Mouse (Mus musculus): ENCODE data around the gene Arhgef10l.

The Arhgef10l gene

DNA sequence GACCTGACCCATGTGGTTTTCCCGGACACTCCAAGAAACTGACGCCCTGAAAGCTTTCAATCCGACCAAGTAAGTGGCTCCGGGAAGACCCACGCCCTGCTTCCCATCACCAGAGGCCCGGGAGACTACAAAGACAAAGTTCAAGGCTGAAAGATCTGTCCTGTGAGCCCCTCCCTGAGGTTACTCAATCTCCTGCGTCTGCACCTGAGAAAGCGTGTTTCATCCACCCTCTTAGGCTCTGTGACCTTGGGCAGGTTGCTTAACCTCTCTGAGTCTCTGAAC is 25.6 kb downstream of the Arhgef10l start:
- in situ Hi-C loops (cut with MboI; ENCODE audit: unreplicated experiment in 2 of 2): no loop called here

DNA sequence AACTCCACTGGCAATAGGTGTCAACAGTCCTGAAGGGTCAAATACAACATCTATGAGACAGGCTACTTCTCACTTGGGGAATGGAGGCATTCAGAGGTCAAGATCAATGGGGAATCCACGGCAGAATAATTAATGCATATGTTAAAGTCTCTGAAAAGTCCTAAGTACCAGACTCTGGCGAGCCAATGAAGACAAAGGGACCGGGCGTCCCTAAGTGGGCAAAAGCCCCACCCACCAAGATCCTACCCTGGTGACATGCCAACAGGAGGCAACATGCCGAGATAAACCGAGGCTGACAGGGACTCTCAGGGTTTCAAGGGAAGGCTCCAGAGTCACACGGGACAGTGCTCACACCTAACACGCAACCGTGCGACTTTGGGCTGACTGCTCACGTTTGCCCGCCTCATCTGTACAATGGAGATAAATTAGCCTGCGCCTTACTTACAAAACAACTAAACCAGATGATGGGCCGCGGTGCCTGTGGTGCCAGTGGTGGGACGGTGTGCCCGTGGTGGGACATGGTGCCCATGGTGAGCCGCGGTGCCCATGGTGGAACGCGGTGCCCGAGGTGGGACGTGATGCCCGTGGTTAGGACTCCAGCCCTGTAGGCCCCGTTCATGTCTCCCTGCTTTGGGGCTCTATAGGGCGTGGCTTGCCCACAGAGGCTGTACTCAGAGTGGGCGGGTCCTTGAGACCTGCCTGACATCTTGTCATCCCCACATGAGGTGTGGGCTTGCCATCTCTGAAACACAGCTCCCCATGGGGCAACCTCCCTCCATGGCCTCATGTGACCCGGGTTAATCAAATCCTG is 26.2 kb downstream of the Arhgef10l start:
- in situ Hi-C loops (cut with MboI; ENCODE audit: unreplicated experiment in 2 of 2): no loop called here

DNA sequence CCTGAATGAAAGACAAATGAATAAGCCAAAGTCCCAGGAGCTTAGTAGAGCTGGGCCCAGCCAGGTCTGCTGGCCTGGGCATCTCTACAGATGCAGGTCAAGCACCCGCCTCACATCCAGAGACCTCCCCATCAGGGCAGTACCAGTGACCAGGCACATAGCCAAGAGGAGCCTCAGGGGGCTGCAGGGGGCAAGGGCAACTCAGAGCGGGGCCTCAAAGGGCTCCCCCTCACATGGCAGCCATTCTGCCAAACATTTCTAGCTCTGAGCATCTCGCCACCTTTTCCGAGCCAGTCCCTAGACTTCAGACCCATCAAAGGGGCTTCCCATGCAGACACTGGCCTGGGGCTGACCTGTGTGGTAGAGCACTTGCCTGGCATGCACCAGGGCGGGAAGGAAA is 27.2 kb downstream of the Arhgef10l start:
- in situ Hi-C loops (cut with MboI; ENCODE audit: unreplicated experiment in 2 of 2): no loop called here

DNA sequence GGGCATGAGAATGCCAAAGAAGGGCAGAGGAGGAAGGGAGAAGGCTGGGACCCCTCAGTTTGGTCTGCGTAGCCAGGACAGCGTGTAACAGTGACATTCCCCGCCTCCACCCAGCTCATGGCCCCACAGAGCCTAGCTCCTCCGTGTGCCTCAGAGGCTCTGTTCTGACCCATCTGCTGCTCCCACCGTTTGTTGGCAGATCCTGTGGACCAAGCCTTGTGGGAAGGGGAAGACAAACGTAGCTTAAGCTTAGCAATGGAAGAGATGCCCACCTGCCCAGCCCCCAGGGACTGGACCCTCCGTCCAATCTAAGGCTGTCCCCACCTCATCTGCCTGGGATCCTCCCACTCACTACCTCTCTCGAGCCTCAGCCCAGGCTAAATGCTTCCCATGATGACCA is 28.5 kb downstream of the Arhgef10l start:
- in situ Hi-C loops (cut with MboI; ENCODE audit: unreplicated experiment in 2 of 2): no loop called here

DNA sequence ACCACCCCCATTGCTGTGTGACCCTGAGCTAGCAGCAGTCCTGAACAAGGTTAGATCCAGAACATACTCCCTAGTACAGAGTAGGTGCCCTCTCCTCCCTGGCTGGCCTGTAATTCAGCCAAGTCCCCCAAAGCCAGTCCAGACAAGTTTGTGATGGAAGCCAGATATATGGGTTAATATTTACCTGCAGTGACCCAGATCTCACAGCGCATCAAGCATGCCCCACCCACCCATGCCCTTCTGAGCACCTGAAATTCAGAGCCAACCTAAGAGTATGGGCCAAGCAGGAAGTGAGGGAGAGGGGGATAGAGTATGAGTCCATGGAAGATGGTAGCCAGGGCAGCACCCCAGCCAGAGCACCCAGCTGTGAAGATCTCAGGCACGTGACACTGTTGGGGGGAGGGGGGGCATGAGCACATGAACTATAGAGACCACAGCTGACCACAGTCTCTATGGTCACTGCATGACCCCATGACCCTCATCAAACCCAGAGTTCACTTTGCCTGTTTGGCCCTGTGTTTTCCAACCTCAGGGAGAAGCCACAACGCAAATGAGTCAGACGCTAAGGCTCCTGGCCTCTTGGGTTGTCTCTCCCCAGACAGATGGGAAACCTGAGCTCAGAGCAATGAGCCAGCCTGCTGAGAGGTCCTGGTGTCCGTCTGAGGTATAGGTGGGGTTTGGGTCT is 29.4 kb downstream of the Arhgef10l start:
- in situ Hi-C loops (cut with MboI; ENCODE audit: unreplicated experiment in 2 of 2): no loop called here

DNA sequence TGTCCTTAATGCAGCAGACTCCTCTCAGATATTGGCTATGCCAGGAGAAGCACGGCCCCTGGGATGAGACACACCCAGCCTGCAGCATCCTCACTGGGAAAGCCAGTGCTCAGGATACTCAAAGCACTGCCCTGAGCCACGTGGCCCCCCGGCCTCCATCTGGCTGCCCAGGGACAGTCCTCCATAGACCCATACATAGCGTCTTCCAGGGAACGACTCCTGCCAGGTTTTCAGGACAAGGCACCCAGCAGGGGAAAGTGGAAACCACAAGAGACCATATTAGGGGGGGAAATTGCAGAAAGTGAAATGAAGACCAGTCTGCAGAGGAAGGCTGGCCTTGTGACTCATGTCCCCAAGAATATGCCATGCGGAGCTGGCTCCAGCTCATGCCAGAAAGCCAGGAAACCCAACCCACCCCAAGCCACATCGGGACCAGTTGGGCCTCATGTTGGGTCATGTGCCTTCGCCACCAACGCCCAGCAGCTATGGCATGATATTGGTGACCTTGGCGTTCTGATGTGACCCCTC is 30.9 kb downstream of the Arhgef10l start:
- in situ Hi-C loops (cut with MboI; ENCODE audit: unreplicated experiment in 2 of 2): no loop called here

DNA sequence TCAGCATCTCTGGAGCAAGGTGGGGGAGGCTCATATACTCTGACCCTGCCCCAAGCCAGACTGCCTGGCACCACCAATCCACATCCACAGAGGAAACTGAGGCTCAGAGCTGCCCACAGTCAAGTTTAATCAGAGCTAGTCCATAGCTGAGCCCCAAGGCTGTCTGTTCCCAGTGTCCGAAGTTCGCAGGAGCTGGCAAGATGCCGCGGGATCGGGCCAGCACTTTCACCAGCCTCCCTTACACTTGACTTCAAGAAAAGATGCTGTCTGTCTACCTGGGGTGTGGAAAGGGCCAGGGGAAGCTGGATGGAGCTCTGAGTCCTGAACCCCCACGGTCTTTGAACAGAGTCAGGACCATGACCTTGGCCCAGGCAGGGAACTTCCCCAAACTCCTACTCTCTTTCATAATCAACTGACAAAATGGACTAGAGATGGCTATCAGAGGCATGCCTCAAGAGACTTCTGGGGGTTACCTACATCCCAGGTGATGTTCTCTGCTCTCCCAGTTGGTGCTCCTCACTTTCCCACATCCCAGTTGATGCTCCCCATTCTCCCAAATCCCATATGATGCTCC is 34.4 kb downstream of the Arhgef10l start:
- in situ Hi-C loops (cut with MboI; ENCODE audit: unreplicated experiment in 2 of 2): no loop called here

DNA sequence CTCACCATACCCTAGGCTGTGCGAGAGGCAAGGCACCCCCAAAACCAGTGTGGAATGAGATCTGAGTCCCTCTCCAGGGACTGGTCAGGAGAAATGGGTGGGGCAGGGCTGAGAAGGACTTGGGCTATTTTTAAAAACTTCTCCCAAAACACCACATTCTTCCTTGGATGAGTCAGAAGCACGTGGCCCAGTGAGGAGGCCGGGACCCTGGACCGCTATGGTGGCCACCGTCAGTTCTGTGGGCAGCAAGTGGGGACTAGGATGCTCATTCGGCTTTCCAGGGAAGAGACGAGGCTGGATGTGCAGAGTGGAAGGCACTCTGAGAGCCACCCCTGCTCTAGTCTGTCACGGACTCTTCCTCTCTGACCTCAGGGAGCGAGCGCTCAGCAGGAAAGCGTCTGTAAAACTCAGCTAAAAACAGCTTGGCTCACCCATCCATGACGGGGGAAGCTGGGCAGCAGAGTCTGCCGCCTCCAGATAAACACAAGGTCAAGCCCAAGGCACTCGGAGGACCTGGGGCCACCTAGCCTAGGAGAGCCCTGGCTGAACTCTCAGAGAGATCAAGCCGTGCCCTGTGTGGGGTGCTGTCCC is 35.1 kb downstream of the Arhgef10l start:
- in situ Hi-C loops (cut with MboI; ENCODE audit: unreplicated experiment in 2 of 2): no loop called here

DNA sequence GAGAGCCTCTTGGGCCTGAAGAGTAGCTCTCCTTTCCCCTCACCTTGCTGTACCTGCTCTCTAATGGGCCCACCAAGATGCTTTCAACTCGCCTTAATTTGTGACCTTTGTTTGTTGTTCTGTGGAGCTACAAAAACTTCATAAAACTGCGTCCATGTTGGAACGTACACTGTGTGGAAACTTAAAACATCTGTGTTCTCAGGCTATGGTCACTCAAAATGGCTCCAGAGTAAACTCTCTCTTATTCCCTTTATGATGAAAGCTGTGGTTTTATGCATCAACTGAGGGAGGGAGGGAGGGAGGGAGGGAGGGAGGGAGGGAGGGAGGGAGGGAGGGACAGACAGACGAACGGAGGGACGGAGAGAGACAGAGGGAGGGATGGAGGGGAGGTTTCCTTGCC is 35.7 kb downstream of the Arhgef10l start:
- in situ Hi-C loops (cut with MboI; ENCODE audit: unreplicated experiment in 2 of 2): no loop called here

DNA sequence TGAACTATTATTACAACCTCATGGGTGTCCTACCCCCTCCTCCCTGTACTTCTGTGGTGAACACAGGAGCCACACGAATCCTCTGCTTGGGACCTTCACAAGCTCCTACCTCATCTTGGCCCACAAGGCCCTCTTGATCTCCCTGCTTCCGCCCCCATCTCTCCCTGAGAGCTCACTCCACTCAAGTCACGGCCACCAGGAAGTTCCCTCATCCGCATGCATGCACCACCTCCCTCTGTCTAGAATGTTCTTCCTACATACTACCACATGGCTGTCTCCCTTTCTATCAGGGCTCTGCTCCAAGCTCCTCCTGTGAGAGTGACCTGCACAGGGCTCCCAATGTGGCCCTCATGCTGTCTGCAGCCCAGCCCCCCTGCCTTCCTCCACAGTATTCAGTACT is 36.8 kb downstream of the Arhgef10l start:
- in situ Hi-C loops (cut with MboI; ENCODE audit: unreplicated experiment in 2 of 2): no loop called here

DNA sequence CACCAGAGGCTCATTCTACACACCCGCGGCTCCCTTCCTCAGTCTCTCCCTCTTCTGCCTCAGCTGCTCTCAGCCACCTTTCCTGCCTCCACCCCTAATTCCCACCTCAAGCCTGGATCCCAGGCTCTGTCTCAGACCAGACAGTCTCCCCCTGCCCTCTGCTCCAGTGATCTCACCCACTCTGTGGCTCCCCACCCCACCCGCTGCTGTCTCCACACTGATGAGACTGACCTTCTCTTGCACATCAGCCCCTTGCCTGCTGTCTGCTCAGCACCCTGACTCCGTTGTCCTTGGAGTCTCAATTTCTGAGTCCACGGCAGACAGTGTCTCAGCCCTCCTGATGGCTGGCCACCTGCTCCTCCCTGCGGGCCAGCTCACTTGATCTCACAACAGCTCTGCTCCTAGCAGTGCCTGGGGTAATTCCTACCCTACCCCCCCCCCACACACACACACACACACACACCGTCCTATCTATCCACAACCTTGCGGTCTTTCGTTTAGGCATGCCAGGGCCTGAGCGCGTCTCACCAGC is 37.3 kb downstream of the Arhgef10l start:
- in situ Hi-C loops (cut with MboI; ENCODE audit: unreplicated experiment in 2 of 2): no loop called here

DNA sequence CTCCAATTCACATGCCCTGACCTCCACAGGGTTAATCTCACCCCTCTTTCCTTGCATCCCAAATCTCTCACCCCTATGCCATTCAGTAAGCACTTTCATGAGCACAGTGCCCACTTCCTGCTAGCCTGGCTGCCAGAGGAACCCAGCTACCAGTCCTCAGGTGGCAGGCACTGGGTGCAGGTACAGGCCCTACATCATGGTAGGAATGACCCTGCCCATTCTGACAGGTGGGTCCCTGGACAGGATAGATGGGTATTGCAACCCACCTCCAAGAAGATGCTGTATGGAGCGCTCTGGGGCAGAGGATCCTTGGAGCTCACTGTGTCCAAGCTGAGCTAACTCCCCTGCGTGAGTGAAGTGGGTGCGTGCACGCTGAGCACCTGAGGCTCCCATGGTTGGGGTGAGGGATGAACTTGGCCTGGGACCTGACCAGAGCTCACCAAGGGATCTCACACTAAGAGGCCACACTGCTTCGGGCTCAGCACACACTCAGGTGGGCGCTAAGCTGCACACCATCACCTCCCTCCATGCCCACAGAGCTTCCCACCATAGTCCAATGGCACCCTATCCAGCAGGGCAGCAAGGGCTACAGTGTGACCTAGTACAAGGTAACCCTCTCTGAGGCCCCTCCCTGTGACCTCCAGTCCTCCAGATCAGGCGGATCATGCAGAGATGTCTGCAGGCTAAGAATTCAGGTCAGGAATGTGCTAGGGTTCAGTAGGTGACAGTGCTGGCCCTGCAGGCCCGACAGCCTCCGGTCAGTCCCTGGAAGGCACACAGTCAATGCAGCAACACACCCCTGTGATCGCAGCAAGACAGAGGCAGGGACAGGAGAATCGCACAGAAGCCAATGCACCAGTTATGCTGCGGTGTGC is 39.9 kb downstream of the Arhgef10l start:
- in situ Hi-C loops (cut with MboI; ENCODE audit: unreplicated experiment in 2 of 2): no loop called here

DNA sequence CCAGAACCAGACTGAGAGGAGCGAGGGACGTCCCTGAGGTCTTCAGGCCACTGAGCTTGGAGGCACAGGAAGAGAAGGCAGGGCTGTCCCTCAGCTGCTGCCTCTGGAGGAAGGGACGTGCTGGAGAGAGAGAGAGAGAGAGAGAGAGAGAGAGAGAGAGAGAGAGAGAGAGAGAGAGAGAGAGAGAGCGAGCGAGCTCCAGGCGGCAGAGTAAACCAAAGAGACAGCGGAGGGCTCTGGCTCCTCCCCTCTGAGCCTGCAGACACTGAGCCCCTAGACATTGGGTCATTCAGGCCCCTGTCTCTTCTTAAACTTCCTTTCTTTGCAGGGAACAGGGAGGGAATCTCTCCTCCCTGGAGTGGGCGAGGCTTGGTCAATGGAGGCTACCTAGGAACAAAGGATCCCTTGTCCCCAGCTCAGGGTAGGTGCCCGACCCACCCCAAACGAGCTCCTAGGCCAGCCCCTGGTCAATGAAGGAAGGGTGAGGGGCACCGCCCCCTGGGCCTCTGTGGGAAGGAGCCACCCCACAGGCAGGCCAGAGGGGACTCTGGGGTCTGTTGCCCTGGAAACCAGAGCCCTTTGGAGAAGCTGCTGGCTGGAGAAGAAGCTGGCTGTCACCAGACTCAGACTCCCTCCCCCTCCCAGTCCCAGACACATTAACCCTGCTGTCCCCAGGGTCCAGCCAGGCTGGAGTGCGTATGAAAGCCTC is 41.2 kb downstream of the Arhgef10l start:
- in situ Hi-C loops (cut with MboI; ENCODE audit: unreplicated experiment in 2 of 2): no loop called here

DNA sequence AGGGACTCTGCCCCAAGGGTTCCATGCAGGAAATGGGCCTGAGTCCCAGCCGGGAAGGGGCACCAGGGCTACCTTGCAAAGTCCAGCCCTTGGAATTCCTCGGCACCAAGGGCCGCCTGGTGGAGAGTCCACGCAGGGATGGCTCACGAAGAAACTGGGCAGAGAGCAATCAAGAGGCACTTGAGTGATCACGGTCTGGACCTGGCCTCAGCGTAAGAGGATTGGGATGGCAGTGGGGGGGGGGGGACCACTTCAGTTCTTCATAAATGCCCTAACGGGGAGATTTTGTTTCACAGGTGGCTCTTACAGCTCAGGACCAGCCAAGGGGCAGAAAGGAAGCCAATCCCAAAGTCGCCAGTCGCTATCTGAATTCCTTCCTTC is 41.7 kb downstream of the Arhgef10l start:
- in situ Hi-C loops (cut with MboI; ENCODE audit: unreplicated experiment in 2 of 2): no loop called here

DNA sequence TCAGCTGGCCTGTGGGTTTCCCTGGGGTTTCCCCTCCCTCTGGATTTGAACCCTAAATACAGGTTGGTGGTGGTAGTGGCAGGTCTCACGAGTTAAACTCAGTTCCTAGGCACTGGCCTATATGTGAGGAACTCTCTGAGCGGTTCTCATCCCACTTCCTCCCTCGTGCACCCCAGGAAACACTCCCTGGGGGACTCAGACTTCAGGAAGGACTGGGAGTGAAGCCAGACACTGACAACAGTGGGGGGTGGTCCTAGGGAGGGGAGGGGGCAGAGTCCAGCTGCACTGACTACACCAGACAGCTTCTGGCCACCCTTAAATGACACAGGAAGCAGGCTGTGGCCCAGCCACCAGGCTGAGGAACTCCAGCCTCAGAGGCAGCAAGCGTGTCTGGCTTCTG is 43.0 kb downstream of the Arhgef10l start:
- in situ Hi-C loops (cut with MboI; ENCODE audit: unreplicated experiment in 2 of 2): no loop called here

DNA sequence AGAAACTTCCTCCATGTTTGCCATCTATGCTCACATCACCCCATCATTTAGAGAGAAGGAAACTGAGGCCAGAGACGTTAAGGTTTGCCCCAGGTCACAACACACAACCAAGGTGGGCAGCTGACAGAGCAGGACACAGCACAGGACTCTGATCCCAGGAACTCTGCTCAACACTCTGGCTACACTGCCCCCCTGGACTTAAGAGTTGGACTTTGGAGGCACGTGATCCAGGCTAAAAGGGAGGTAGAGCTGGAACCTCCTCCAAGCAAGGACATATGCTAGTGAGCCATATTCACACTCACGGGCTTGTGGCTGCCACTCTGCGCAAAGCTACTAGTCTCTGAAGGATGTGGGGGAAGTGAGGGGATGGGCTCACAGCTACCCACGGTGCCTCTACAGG is 45.3 kb downstream of the Arhgef10l start:
- in situ Hi-C loops (cut with MboI; ENCODE audit: unreplicated experiment in 2 of 2): no loop called here

DNA sequence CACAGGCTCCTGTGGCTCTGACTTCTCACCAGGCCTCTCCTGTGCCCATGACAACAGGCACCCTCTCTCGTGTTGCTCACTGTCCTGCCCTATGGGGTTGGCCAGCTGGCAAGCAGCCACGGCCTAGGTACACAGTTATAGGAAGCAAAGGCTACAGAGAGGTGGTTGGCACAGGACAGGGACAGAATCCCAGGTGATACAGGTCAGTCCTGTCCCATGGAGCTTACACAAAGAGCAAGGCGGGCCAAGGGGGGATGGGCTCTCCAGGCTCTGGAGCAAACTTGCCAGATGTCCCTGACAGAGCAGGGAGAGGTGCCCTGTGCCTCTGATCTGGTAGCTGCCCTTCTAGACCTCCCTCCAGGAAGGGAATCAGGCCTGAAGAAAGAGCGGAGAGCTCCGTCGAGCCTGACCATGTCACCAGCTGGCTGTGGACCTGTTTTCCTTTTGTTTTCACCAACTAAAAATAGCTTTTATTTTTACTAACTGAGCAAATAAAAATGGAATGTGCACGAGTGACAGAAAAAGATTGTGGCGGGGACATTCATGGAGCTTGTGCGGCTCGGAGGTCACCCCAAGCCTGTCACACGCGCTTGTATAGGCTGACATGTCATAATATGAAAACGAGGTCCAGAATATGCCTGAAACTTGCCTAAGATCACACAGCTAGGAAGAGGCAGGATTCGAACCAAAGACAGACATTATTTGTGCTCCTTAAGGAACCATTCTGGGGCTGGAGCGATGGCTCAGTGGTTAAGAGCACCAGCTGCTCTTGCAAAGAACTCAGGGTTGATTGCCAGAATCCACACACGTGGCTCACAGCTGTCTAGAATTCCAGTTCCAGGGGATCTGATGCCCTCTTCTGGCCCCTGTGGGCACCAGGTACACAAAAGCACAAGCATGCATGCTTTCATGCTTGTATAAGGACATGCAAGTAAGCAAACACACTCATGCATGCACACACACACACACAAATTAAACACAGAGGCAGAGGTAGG is 48.1 kb downstream of the Arhgef10l start:
- in situ Hi-C loops (cut with MboI; ENCODE audit: unreplicated experiment in 2 of 2): no loop called here

DNA sequence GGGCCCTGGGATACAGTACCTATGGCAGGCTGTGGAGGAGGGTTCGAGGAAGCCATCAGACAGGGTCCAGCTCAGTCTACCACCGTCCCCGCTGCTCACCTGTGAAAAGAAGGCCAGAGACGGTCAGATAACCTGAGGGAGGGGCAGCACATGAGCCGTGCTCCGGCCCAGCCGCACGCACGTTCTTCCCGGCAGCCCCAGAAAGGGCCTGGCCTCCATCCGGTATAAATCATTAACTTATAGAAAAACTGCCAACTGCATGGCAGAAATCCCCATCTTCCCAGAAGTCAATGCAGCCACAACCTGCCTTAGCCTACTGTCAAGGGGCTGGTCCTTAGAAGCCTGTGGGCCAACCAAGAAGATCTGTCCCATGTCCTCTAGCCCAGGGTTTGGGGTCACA is 48.9 kb downstream of the Arhgef10l start:
- in situ Hi-C loops (cut with MboI; ENCODE audit: unreplicated experiment in 2 of 2): no loop called here

DNA sequence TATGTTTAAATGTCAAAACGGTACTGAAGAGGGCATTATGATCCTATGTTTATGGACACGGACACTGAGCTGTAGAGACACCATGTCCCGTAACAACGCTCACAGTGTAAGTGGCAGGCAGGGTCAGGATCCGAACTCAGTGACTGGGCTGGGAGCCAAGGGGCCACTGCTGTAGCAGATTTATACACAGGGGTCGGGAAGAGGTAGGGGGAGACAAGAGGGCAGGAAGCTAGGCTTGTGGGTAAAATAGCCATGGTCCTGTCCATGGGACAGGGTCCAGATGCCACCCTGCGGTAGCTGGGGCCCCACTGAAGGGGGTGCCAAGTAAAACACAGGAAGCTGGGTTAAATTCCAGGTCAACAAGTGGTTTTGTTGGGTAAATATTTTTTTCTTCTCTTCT is 49.6 kb downstream of the Arhgef10l start:
- in situ Hi-C loops (cut with MboI; ENCODE audit: unreplicated experiment in 2 of 2): no loop called here
